12 mouse cellular contexts compared by ENCODE assay signal in genomic region chr3:144377626-144378523, GRCm38 (mm10).
DNase-seq lines count a peak whose midpoint lies in the region; ATAC-seq lines count a peak whose summit lies in the region.
"Had no signal": no experiment of that assay in that cellular context is flagged by ENCODE, and none has a peak within 500 bp of the region (broad histone marks: within the 10 kb centered on the region; RNA-seq: fewer than 3 reads in every experiment).

No protein-coding gene starts in this region.

- no peak overlapping the region for H3K9ac ChIP-seq in embryonic facial prominence, embryonic 15.5 days
- H3K9ac ChIP-seq in hindbrain, embryonic 13.5 days, result no peak overlapping the region
- no peak overlapping the region for H3K9ac ChIP-seq in midbrain, embryonic 13.5 days (replicated peaks)

- 0 out of 2 replicates have a peak, but pooled peaks have one; percentile 30 for ATAC-seq in embryonic facial prominence, embryonic 15.5 days (ENCODE audit: insufficient number of reproducible peaks, low FRiP score, low TSS enrichment, low read depth)
- peak; percentile 71 for ATAC-seq in hindbrain, embryonic 13.5 days (ENCODE audit: low FRiP score)
- peak; percentile 34 for ATAC-seq in midbrain, embryonic 13.5 days
- ATAC-seq: lung, postnatal 0 days had no signal

- H3K4me1 ChIP-seq in embryonic facial prominence, embryonic 15.5 days, result peaks cover 44% of the 10 kb centered on the region
- H3K4me1 ChIP-seq in hindbrain, embryonic 13.5 days (replicated peaks), result peaks cover 36% of the 10 kb centered on the region
- H3K4me1 ChIP-seq in midbrain, embryonic 13.5 days (replicated peaks), result peaks cover 27% of the 10 kb centered on the region

- 22% methylated on average over 18 of the region's 18 CpGs for WGBS in embryonic facial prominence, embryonic 15.5 days
- 29% methylated on average over 18 of the region's 18 CpGs for WGBS in hindbrain, embryonic 13.5 days
- 41% methylated on average over 18 of the region's 18 CpGs for WGBS in midbrain, embryonic 13.5 days

- no peak overlapping the region for H3K4me2 ChIP-seq in embryonic facial prominence, embryonic 15.5 days (replicated peaks)
- no peak overlapping the region for H3K4me2 ChIP-seq in hindbrain, embryonic 13.5 days
- H3K4me2 ChIP-seq in midbrain, embryonic 13.5 days (replicated peaks), result no peak overlapping the region

- H3K27ac ChIP-seq in embryonic facial prominence, embryonic 15.5 days (replicated peaks), result peak overlapping the region; percentile 45; the same call in 1 of the 2 replicates
- peak overlapping the region; percentile 14; the same call in 1 of the 2 replicates for H3K27ac ChIP-seq in hindbrain, embryonic 13.5 days
- no peak overlapping the region; the same call in 1 of the 2 replicates for H3K27ac ChIP-seq in midbrain, embryonic 13.5 days

- no peak overlapping the region for H3K4me3 ChIP-seq in embryonic facial prominence, embryonic 15.5 days (replicated peaks)
- H3K4me3 ChIP-seq in hindbrain, embryonic 13.5 days, result no peak overlapping the region
- H3K4me3 ChIP-seq in midbrain, embryonic 13.5 days (replicated peaks), result no peak overlapping the region

- no peaks in the 10 kb centered on the region for H3K9me3 ChIP-seq in embryonic facial prominence, embryonic 15.5 days (replicated peaks)
- no peaks in the 10 kb centered on the region for H3K9me3 ChIP-seq in hindbrain, embryonic 13.5 days
- no peaks in the 10 kb centered on the region for H3K9me3 ChIP-seq in midbrain, embryonic 13.5 days

- peaks cover 12% of the 10 kb centered on the region; the same call in 1 of the 2 replicates for H3K27me3 ChIP-seq in embryonic facial prominence, embryonic 15.5 days
- 0 out of 2 replicates have a peak, but pooled peaks cover 7% of the 10 kb centered on the region for H3K27me3 ChIP-seq in hindbrain, embryonic 13.5 days
- H3K27me3 ChIP-seq in midbrain, embryonic 13.5 days, result no peaks in the 10 kb centered on the region

- peak; percentile 70 for DNase-seq in embryo, embryonic 10 days (ENCODE audit: low spot score)
- no peak for DNase-seq in spleen, adult 18-20 months
- DNase-seq in adrenal gland, postnatal 36 days, result no peak
- DNase-seq in adrenal gland, adult 8-10 months, result no peak
- DNase-seq in ovary, postnatal 14 days (ENCODE audit: low spot score), result no peak
- DNase-seq: heart, postnatal 14 days; kidney, postnatal 10 days; right cerebral cortex, postnatal 4 days had no signal

- H3K36me3 ChIP-seq in embryonic facial prominence, embryonic 15.5 days, result no peaks in the 10 kb centered on the region
- no peaks in the 10 kb centered on the region for H3K36me3 ChIP-seq in hindbrain, embryonic 13.5 days
- no peaks in the 10 kb centered on the region for H3K36me3 ChIP-seq in midbrain, embryonic 13.5 days
